Mouse (Mus musculus): ENCODE data around the gene Nostrin. TPM values are rescaled to one million over a fixed set of nuclear protein-coding genes. Genes with fewer than 3 reads are reported as not detected.

Nostrin gene
- total RNA-seq, 2 experiments from 2014 or later: 9.0 to 9.3 TPM

GRCm38 (mm10) chr2:69128321-69128720 is 7.3 kb upstream of the Nostrin start:
- peak; percentile 43 for ATAC-seq (replicated peaks; ENCODE audit: poor library complexity, severe bottlenecking)

GRCm38 (mm10) chr2:69128921-69129395 is 6.6 kb upstream of the Nostrin start:
- peak; percentile 86 for ATAC-seq (replicated peaks; ENCODE audit: poor library complexity, severe bottlenecking)

GRCm38 (mm10) chr2:69129425-69130210 is 6.0 kb upstream of the Nostrin start:
- no peak for ATAC-seq (replicated peaks; ENCODE audit: poor library complexity, severe bottlenecking)

- ATAC-seq (replicated peaks; ENCODE audit: poor library complexity, severe bottlenecking): no peak
These were observed 3.6 kb upstream of the Nostrin start for GRCm38 (mm10) chr2:69132046-69132445.

GRCm38 (mm10) chr2:69132488-69133040 is 3.0 kb upstream of the Nostrin start:
- ATAC-seq (replicated peaks; ENCODE audit: poor library complexity, severe bottlenecking): no peak

- ATAC-seq (replicated peaks; ENCODE audit: poor library complexity, severe bottlenecking): no peak
These were observed 1.4 kb upstream of the Nostrin start for GRCm38 (mm10) chr2:69134186-69134585.

GRCm38 (mm10) chr2:69134937-69135336 is 663 bp upstream of the Nostrin start:
- ATAC-seq (replicated peaks; ENCODE audit: poor library complexity, severe bottlenecking): peak; percentile 60

- ATAC-seq (replicated peaks; ENCODE audit: poor library complexity, severe bottlenecking): no peak
These were observed 1.9 kb downstream of the Nostrin start for GRCm38 (mm10) chr2:69137406-69138084.

- no peak for ATAC-seq (replicated peaks; ENCODE audit: poor library complexity, severe bottlenecking)
These were observed 3.2 kb downstream of the Nostrin start for GRCm38 (mm10) chr2:69138759-69139158.

GRCm38 (mm10) chr2:69140215-69140614 is 4.6 kb downstream of the Nostrin start:
- peak; percentile 63 for ATAC-seq (replicated peaks; ENCODE audit: poor library complexity, severe bottlenecking)

GRCm38 (mm10) chr2:69140816-69141215 is 5.2 kb downstream of the Nostrin start:
- no peak for ATAC-seq (replicated peaks; ENCODE audit: poor library complexity, severe bottlenecking)

- ATAC-seq (replicated peaks; ENCODE audit: poor library complexity, severe bottlenecking): no peak
These were observed 13.1 kb downstream of the Nostrin start for GRCm38 (mm10) chr2:69148691-69149090.

GRCm38 (mm10) chr2:69149154-69149553 is 13.6 kb downstream of the Nostrin start:
- no peak for ATAC-seq (replicated peaks; ENCODE audit: poor library complexity, severe bottlenecking)

GRCm38 (mm10) chr2:69150841-69151240 is 15.2 kb downstream of the Nostrin start:
- no peak for ATAC-seq (replicated peaks; ENCODE audit: poor library complexity, severe bottlenecking)

- no peak for ATAC-seq (replicated peaks; ENCODE audit: poor library complexity, severe bottlenecking)
These were observed 20.3 kb downstream of the Nostrin start for GRCm38 (mm10) chr2:69155861-69156260.

GRCm38 (mm10) chr2:69156283-69156682 is 20.7 kb downstream of the Nostrin start:
- no peak for ATAC-seq (replicated peaks; ENCODE audit: poor library complexity, severe bottlenecking)

GRCm38 (mm10) chr2:69158907-69159306 is 23.3 kb downstream of the Nostrin start:
- ATAC-seq (replicated peaks; ENCODE audit: poor library complexity, severe bottlenecking): no peak

GRCm38 (mm10) chr2:69170395-69171077 is 34.9 kb downstream of the Nostrin start:
- ATAC-seq (replicated peaks; ENCODE audit: poor library complexity, severe bottlenecking): no peak

GRCm38 (mm10) chr2:69175296-69175695 is 39.7 kb downstream of the Nostrin start:
- ATAC-seq (replicated peaks; ENCODE audit: poor library complexity, severe bottlenecking): no peak

- ATAC-seq (replicated peaks; ENCODE audit: poor library complexity, severe bottlenecking): no peak
These were observed 44.1 kb downstream of the Nostrin start for GRCm38 (mm10) chr2:69179721-69180120.

GRCm38 (mm10) chr2:69187990-69188389 is 52.4 kb downstream of the Nostrin start:
- no peak for ATAC-seq (replicated peaks; ENCODE audit: poor library complexity, severe bottlenecking)

Measured in granulocyte monocyte progenitor cell, adult 5-6 weeks (primary cell).